In genomic region chr9:75362201-75362600, GRCm38 (mm10) we compare ENCODE assay signal across 15 mouse cellular contexts. TPM values are rescaled to one million over a fixed set of nuclear protein-coding genes. Genes with fewer than 3 reads are reported as not detected.
A peak's percentile ranks its signal among the peaks of the same experiment; 100 is the strongest.
DNase-seq lines count a peak whose midpoint lies in the region; ATAC-seq and TF ChIP-seq lines count a peak whose summit lies in the region.
"Had no signal": no experiment of that assay in that cellular context is flagged by ENCODE, and none has a peak within 500 bp of the region (broad histone marks: within the 10 kb centered on the region; RNA-seq: fewer than 3 reads in every experiment).

No protein-coding gene starts in this region.

- WGBS in intestine, postnatal 0 days: 87% methylated on average over 4 of the region's 4 CpGs
- 89% methylated on average over 4 of the region's 4 CpGs for WGBS in intestine, embryonic 15.5 days
- WGBS in small intestine, adult 2 months: 86% methylated on average over 4 of the region's 4 CpGs
- 84% methylated on average over 4 of the region's 4 CpGs for WGBS in midbrain, postnatal 0 days

- TF ChIP-seq POLR2A in small intestine, adult 2 months (IDR thresholded peaks at IDR 0.05; ENCODE audit: low read depth, low read length): no peak

- no peak for TF ChIP-seq CTCF in intestine, postnatal 0 days (IDR thresholded peaks at IDR 0.05; ENCODE audit: low read depth)
- no peak for TF ChIP-seq CTCF in small intestine, adult 2 months (IDR thresholded peaks at IDR 0.05; ENCODE audit: extremely low read depth, insufficient read length, insufficient replicate concordance, low read depth, low read length)
- TF ChIP-seq CTCF in midbrain, postnatal 0 days (IDR thresholded peaks at IDR 0.05): no peak

- intact Hi-C loops in left cerebral cortex, postnatal 10 days (cut with DNase I): loop anchor here (5.0 kb wide), 1 partner anchor 75 kb away; no protein-coding TSS in a partner anchor

- no peak overlapping the region for H3K4me3 ChIP-seq in intestine, postnatal 0 days (ENCODE audit: low read depth, low read length)
- no peak overlapping the region for H3K4me3 ChIP-seq in intestine, embryonic 15.5 days (replicated peaks)
- H3K4me3 ChIP-seq in small intestine, adult 2 months (ENCODE audit: low read depth, low read length): no peak overlapping the region
- no peak overlapping the region for H3K4me3 ChIP-seq in midbrain, postnatal 0 days (ENCODE audit: low read depth, low read length)
- H3K4me3 ChIP-seq: hindbrain, embryonic 15.5 days had no signal

- no peaks in the 10 kb centered on the region for H3K4me1 ChIP-seq in intestine, postnatal 0 days (replicated peaks; ENCODE audit: control insufficient read depth, insufficient read depth, low read length)
- no peaks in the 10 kb centered on the region for H3K4me1 ChIP-seq in intestine, embryonic 15.5 days (replicated peaks)
- peaks cover 18% of the 10 kb centered on the region; the same call in 1 of the 2 replicates for H3K4me1 ChIP-seq in small intestine, adult 2 months (ENCODE audit: control insufficient read depth, insufficient read depth, insufficient read length, low read length)
- no peaks in the 10 kb centered on the region for H3K4me1 ChIP-seq in midbrain, postnatal 0 days (ENCODE audit: insufficient read depth, low read length)
- H3K4me1 ChIP-seq: hindbrain, embryonic 15.5 days had no signal

- H3K27me3 ChIP-seq in intestine, postnatal 0 days (replicated peaks; ENCODE audit: control insufficient read depth, insufficient read depth, low read length): no peaks in the 10 kb centered on the region
- no peaks in the 10 kb centered on the region for H3K27me3 ChIP-seq in intestine, embryonic 15.5 days (replicated peaks)
- H3K27me3 ChIP-seq in small intestine, adult 2 months (ENCODE audit: control insufficient read depth, insufficient read depth, low read length): no peaks in the 10 kb centered on the region
- H3K27me3 ChIP-seq in midbrain, postnatal 0 days (ENCODE audit: insufficient read depth, low read length): no peaks in the 10 kb centered on the region
- H3K27me3 ChIP-seq: hindbrain, embryonic 15.5 days; Patski had no signal

- no peak overlapping the region for H3K4me2 ChIP-seq in intestine, postnatal 0 days (replicated peaks; ENCODE audit: low read depth)
- H3K4me2 ChIP-seq in intestine, embryonic 15.5 days (replicated peaks): no peak overlapping the region
- no peak overlapping the region for H3K4me2 ChIP-seq in midbrain, postnatal 0 days (ENCODE audit: low read depth, low read length, poor library complexity, severe bottlenecking)
- H3K4me2 ChIP-seq: hindbrain, embryonic 15.5 days; lung, embryonic 14.5 days; midbrain, embryonic 11.5 days had no signal

- 0 out of 2 replicates have a peak, but pooled peaks have one; percentile 26 for ATAC-seq in intestine, postnatal 0 days
- ATAC-seq in intestine, embryonic 15.5 days: no peak
- ATAC-seq in midbrain, postnatal 0 days (ENCODE audit: low FRiP score): no peak

- peak; percentile 94 for DNase-seq in fat pad, adult 2 months (ENCODE audit: extremely low read depth, low read depth, low spot score)
- peak; percentile 18 for DNase-seq in lung, postnatal 14 days
- no peak for DNase-seq in left cerebral cortex, postnatal 10 days (ENCODE audit: extremely low spot score in 1 of 2, low spot score in 2 of 2)
- no peak for DNase-seq in ovary, postnatal 10 days (ENCODE audit: low spot score)
- DNase-seq in midbrain, postnatal 0 days (ENCODE audit: low spot score): no peak

- H3K27ac ChIP-seq in intestine, postnatal 0 days (ENCODE audit: low read depth, low read length): no peak overlapping the region
- H3K27ac ChIP-seq in intestine, embryonic 15.5 days: no peak overlapping the region
- H3K27ac ChIP-seq in small intestine, adult 2 months (ENCODE audit: insufficient read depth, low read depth, low read length): peak overlapping the region; percentile 89
- no peak overlapping the region for H3K27ac ChIP-seq in midbrain, postnatal 0 days (ENCODE audit: low read depth, low read length)
- H3K27ac ChIP-seq: hindbrain, embryonic 15.5 days had no signal

- no peaks in the 10 kb centered on the region for H3K9me3 ChIP-seq in intestine, postnatal 0 days (ENCODE audit: control insufficient read depth)
- H3K9me3 ChIP-seq in intestine, embryonic 15.5 days: no peaks in the 10 kb centered on the region
- no peaks in the 10 kb centered on the region for H3K9me3 ChIP-seq in midbrain, postnatal 0 days (ENCODE audit: low read length)
- H3K9me3 ChIP-seq: hindbrain, embryonic 15.5 days had no signal

- H3K9ac ChIP-seq in intestine, postnatal 0 days (ENCODE audit: low read depth, low read length): no peak overlapping the region
- no peak overlapping the region for H3K9ac ChIP-seq in intestine, embryonic 15.5 days
- H3K9ac ChIP-seq in midbrain, postnatal 0 days (replicated peaks; ENCODE audit: low read length, poor library complexity, severe bottlenecking): no peak overlapping the region
- H3K9ac ChIP-seq: hindbrain, embryonic 15.5 days; lung, embryonic 14.5 days had no signal

- H3K36me3 ChIP-seq in intestine, postnatal 0 days (ENCODE audit: control insufficient read depth, insufficient read depth): no peaks in the 10 kb centered on the region
- H3K36me3 ChIP-seq in intestine, embryonic 15.5 days: no peaks in the 10 kb centered on the region
- H3K36me3 ChIP-seq in small intestine, adult 2 months (ENCODE audit: control insufficient read depth, insufficient read depth, low read length): no peaks in the 10 kb centered on the region
- H3K36me3 ChIP-seq in midbrain, postnatal 0 days (ENCODE audit: insufficient read depth, low read length): no peaks in the 10 kb centered on the region
- H3K36me3 ChIP-seq: hindbrain, embryonic 15.5 days had no signal

RNA-seq across cellular contexts. Expression of gene Bcl2l10, which starts 14.6 kb away (rescaled TPM):
- not detected in 2 replicates for polyA plus RNA-seq in intestine, postnatal 0 days (2015; fragmentation: Nextera tagmentation; extraction: Ambion mirVana)
- polyA plus RNA-seq in intestine, embryonic 15.5 days (2015; fragmentation: Nextera tagmentation; extraction: Ambion mirVana): not detected in 2 replicates
- polyA plus RNA-seq in small intestine, adult 2 months (2012; rRNA removed): not detected in 2 replicates
- under 1 TPM in 1 of 2 experiments, not detected in 1; 0.36 TPM for total RNA-seq in left cerebral cortex, postnatal 10 days (2021)
- not detected in 2 replicates for total RNA-seq in midbrain, postnatal 0 days (2014; rRNA removed)
- not detected in 2 replicates for polyA plus RNA-seq in midbrain, postnatal 0 days (2015; fragmentation: Nextera tagmentation; extraction: Ambion mirVana)
- total RNA-seq: layer of hippocampus, postnatal 10 days had no signal
- polyA plus RNA-seq: embryonic facial prominence, embryonic 11.5 days; heart, embryonic 16.5 days; hindbrain, embryonic 15.5 days; lung, embryonic 14.5 days; midbrain, embryonic 11.5 days had no signal

RNA-seq across cellular contexts. Expression of gene Mapk6, which starts 47.6 kb away (rescaled TPM):
- polyA plus RNA-seq in intestine, postnatal 0 days (2015; fragmentation: Nextera tagmentation; extraction: Ambion mirVana): 36.6 and 39.2 TPM in 2 replicates
- polyA plus RNA-seq in intestine, embryonic 15.5 days (2015; fragmentation: Nextera tagmentation; extraction: Ambion mirVana): 47.2 and 55.5 TPM in 2 replicates
- polyA plus RNA-seq in small intestine, adult 2 months (2012; rRNA removed): 7.6 and 28.9 TPM in 2 replicates
- 10 to 100 TPM; 86.7 to 89.3 TPM for total RNA-seq in left cerebral cortex, postnatal 10 days (2021)
- total RNA-seq in midbrain, postnatal 0 days (2014; rRNA removed): 164 and 181 TPM in 2 replicates
- polyA plus RNA-seq in midbrain, postnatal 0 days (2015; fragmentation: Nextera tagmentation; extraction: Ambion mirVana): 103 and 109 TPM in 2 replicates

RNA-seq across cellular contexts. Expression of gene Gnb5, which starts 56.1 kb away (rescaled TPM):
- 11.2 and 11.3 TPM in 2 replicates for polyA plus RNA-seq in intestine, postnatal 0 days (2015; fragmentation: Nextera tagmentation; extraction: Ambion mirVana)
- 18.5 and 20.3 TPM in 2 replicates for polyA plus RNA-seq in intestine, embryonic 15.5 days (2015; fragmentation: Nextera tagmentation; extraction: Ambion mirVana)
- polyA plus RNA-seq in small intestine, adult 2 months (2012; rRNA removed): 3.9 and 7.3 TPM in 2 replicates
- 100 to 1,000 TPM; 115 to 125 TPM for total RNA-seq in left cerebral cortex, postnatal 10 days (2021)
- 76.9 and 79.4 TPM in 2 replicates for total RNA-seq in midbrain, postnatal 0 days (2014; rRNA removed)
- 97.2 and 97.5 TPM in 2 replicates for polyA plus RNA-seq in midbrain, postnatal 0 days (2015; fragmentation: Nextera tagmentation; extraction: Ambion mirVana)

Comparison
In these comparisons a context has a peak if more than half of its experiments do, and no peak if none do; other contexts are left out.
1. DNase-seq: peak in fat pad, adult 2 months (single experiment) and lung, postnatal 14 days (single experiment); none in left cerebral cortex, postnatal 10 days (0 of 2), ovary, postnatal 10 days (single experiment) and midbrain, postnatal 0 days (single experiment).